Mouse (Mus musculus) CD8-positive naive resting alpha-beta T cell, adult 2 months (primary cell): Measurements from ENCODE around the gene Catip.

Experiments used
- DNase-seq, 2 experiments: peaks; one replicate each; pipeline ENCODE4 v3.0.0; 2022; ENCODE audit warnings: low read depth in 2 of 2, low spot score in 2 of 2

Gene Catip

GRCm38 (mm10) chr1:74342308-74342707, 19.6 kb upstream of the Catip start:
- no peak for DNase-seq

GRCm38 (mm10) chr1:74343161-74343560, 18.7 kb upstream of the Catip start:
- DNase-seq = no peak

- DNase-seq = no peak
Observed at GRCm38 (mm10) chr1:74344163-74344916, 17.6 kb upstream of the Catip start.

GRCm38 (mm10) chr1:74351185-74351769, 10.6 kb upstream of the Catip start:
- no peak for DNase-seq

GRCm38 (mm10) chr1:74352532-74353096, 9.3 kb upstream of the Catip start:
- no peak for DNase-seq

- DNase-seq = no peak
Observed at GRCm38 (mm10) chr1:74353453-74354229, 8.3 kb upstream of the Catip start.

- no peak for DNase-seq
Observed at GRCm38 (mm10) chr1:74357531-74357930, 4.4 kb upstream of the Catip start.

- no peak for DNase-seq
Observed at GRCm38 (mm10) chr1:74359952-74360517, 1.9 kb upstream of the Catip start.

GRCm38 (mm10) chr1:74362325-74363229, 669 bp downstream of the Catip start:
- no peak for DNase-seq

- no peak for DNase-seq
Observed at GRCm38 (mm10) chr1:74363437-74363836, 1.5 kb downstream of the Catip start.

GRCm38 (mm10) chr1:74364270-74364669, 2.4 kb downstream of the Catip start:
- no peak for DNase-seq

- DNase-seq = no peak
Observed at GRCm38 (mm10) chr1:74367886-74368645, 6.2 kb downstream of the Catip start.

GRCm38 (mm10) chr1:74370040-74370439, 8.1 kb downstream of the Catip start:
- no peak for DNase-seq

GRCm38 (mm10) chr1:74373372-74373771, 11.5 kb downstream of the Catip start:
- no peak for DNase-seq

GRCm38 (mm10) chr1:74374980-74375379, 13.1 kb downstream of the Catip start, which contains the start of gene Slc11a1:
Gene Slc11a1, plus strand, starts transcription at chr1:74375195.
- DNase-seq = no peak

- no peak for DNase-seq
Observed at GRCm38 (mm10) chr1:74375561-74375960, 13.7 kb downstream of the Catip start.

- no peak for DNase-seq
Observed at GRCm38 (mm10) chr1:74376396-74376795, 14.5 kb downstream of the Catip start.

- DNase-seq = no peak
Observed at GRCm38 (mm10) chr1:74379058-74379504, 17.2 kb downstream of the Catip start.

- no peak for DNase-seq
Observed at GRCm38 (mm10) chr1:74380484-74380883, 18.6 kb downstream of the Catip start.
